Mouse (Mus musculus): ENCODE measurements at regions not wholly inside any gene's neighbourhood (a gene's known extent, or its start where the extent isn't known, plus 50 kb on each side); places are given as distances from the start of the nearest gene placed in this dataset.
"Not testable (repeated sequence)": the region's sequence is repeated elsewhere in the genome, so short reads cannot be mapped to it uniquely, and the experiment has no call there.

DNA sequence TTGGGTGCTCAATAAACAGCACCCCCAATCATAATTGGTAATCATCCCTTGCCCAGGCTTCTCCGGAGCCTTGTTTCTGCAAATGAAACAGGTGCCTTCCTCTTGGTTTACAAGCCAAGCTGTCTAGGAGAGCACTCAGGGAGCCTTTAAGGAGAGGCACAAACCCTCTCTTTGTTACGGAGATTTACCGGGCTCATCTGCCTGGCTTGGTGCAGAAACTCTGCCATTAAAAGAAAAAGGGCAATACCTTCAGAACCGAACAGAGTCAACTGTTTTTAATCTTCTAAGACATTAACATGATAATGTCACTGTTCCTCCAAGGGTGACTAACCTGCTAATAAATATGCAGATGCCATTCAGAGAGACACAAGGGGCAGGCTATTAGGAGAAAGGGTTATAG, 380.5 kb downstream of the Kif2b start:
- Histone ChIP-seq H3K9me3 (replicated peaks; ENCODE audit: low read length) (peaks cover 44% of the 10 kb centered on the region), H3K9ac (ENCODE audit: insufficient read depth, low read depth) (no peak overlapping the region), H3K27ac (ENCODE audit: insufficient read depth, low read depth) (no peak overlapping the region), H3K27me3 (replicated peaks) (no peaks in the 10 kb centered on the region), H3K79me2 (replicated peaks; ENCODE audit: control insufficient read depth, extremely low read depth, insufficient read depth, poor library complexity, severe bottlenecking) (no peaks in the 10 kb centered on the region), H3K4me3 (replicated peaks in 1 of 3; ENCODE audit: low read depth in 2 of 3, low read length in 2 of 3, poor library complexity in 1 of 3) (no peak overlapping the region), H3K4me1 (ENCODE audit: control insufficient read depth in 1 of 2, insufficient read depth in 2 of 2) (no peaks in the 10 kb centered on the region), H3K4me2 (ENCODE audit: insufficient read depth, low read depth, poor library complexity, severe bottlenecking) (no peak overlapping the region), H3K36me3 (replicated peaks in 1 of 2; ENCODE audit: control insufficient read depth in 1 of 2, insufficient read depth in 1 of 2, low read length in 1 of 2) (no peaks in the 10 kb centered on the region)
- TF ChIP-seq MXI1 (IDR thresholded peaks at IDR 0.05; ENCODE audit: low read depth, low read length) (no peak), E2F4 (IDR thresholded peaks at IDR 0.05; ENCODE audit: insufficient replicate concordance, low read depth, low read length) (no peak), SIN3A (IDR thresholded peaks at IDR 0.05; ENCODE audit: low read length) (no peak), POLR2A (IDR thresholded peaks at IDR 0.05; ENCODE audit: low read depth, low read length) (no peak), CTCF (conservative IDR thresholded peaks at IDR 0.05 in 1 of 2, IDR thresholded peaks at IDR 0.05 in 1 of 2; ENCODE audit: low read depth in 2 of 2, low read length in 2 of 2) (no peak), ETS1 (conservative IDR thresholded peaks at IDR 0.05; ENCODE audit: low read depth, low read length) (no peak), RCOR1 (conservative IDR thresholded peaks at IDR 0.05; ENCODE audit: low read depth, low read length) (no peak), CHD2 (IDR thresholded peaks at IDR 0.05; ENCODE audit: low read length) (no peak)
- in situ Hi-C loops (cut with MboI; ENCODE audit: low pct_ligation_motif_present, low pct_unique_long_range_greater_than_20kb, low sequenced_read_pairs), result no loop called here
- dilution Hi-C loops (cut with MboI; ENCODE audit: extremely low pct_ligation_motif_present, extremely low pct_unique_long_range_greater_than_20kb, low sequenced_read_pairs), result no loop called here
- DNase-seq (ENCODE audit: extremely low read depth), result no peak

DNA sequence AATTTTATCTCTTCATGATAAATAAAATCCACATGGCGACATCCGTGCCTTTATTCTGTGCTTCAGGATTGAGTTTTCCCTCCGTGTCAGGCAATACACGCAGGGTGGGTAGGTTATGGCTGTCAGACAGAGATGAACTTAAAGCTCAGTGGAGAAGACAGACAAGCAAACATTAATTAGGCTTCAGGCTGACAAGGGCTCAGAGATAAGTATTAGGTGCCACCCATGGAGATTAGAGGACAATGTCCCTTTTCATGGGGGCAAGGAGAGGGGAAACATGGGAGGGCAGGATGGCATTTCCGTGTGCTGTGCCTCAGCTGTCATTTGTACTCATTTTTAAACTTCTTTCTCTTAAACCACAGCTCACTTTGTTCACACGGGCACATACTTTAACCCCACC, 381.0 kb downstream of the Kif2b start:
- H3K4me3 ChIP-seq (replicated peaks in 1 of 3; ENCODE audit: low read depth in 2 of 3, low read length in 2 of 3, poor library complexity in 1 of 3), result no peak overlapping the region
- in situ Hi-C loops (cut with MboI; ENCODE audit: low pct_ligation_motif_present, low pct_unique_long_range_greater_than_20kb, low sequenced_read_pairs), result no loop called here
- H3K4me1 ChIP-seq (ENCODE audit: control insufficient read depth in 1 of 2, insufficient read depth in 2 of 2), result no peaks in the 10 kb centered on the region
- H3K36me3 ChIP-seq (replicated peaks in 1 of 2; ENCODE audit: control insufficient read depth in 1 of 2, insufficient read depth in 1 of 2, low read length in 1 of 2), result no peaks in the 10 kb centered on the region
- no peak overlapping the region for H3K9ac ChIP-seq (ENCODE audit: insufficient read depth, low read depth)
- no peak overlapping the region for H3K4me2 ChIP-seq (ENCODE audit: insufficient read depth, low read depth, poor library complexity, severe bottlenecking)
- no peak for TF ChIP-seq ZKSCAN1 (IDR thresholded peaks at IDR 0.05; ENCODE audit: borderline replicate concordance, low read depth, low read length)
- no peak for TF ChIP-seq JUN (IDR thresholded peaks at IDR 0.05; ENCODE audit: insufficient read depth, low read depth, low read length)
- TF ChIP-seq EP300 (IDR thresholded peaks at IDR 0.05; ENCODE audit: low read length), result no peak
- TF ChIP-seq MEF2A (IDR thresholded peaks at IDR 0.05; ENCODE audit: borderline replicate concordance, low read depth, low read length), result no peak
- no peak for TF ChIP-seq NRF1 (IDR thresholded peaks at IDR 0.05; ENCODE audit: low read depth, low read length)
- no peak for TF ChIP-seq UBTF (IDR thresholded peaks at IDR 0.05; ENCODE audit: low read depth, low read length)
- TF ChIP-seq BHLHE40 (IDR thresholded peaks at IDR 0.05; ENCODE audit: low read depth, low read length), result no peak
- TF ChIP-seq CHD1 (IDR thresholded peaks at IDR 0.05; ENCODE audit: low read depth, low read length), result no peak
- H3K9me3 ChIP-seq (replicated peaks; ENCODE audit: low read length), result peaks cover 46% of the 10 kb centered on the region
- DNase-seq (ENCODE audit: extremely low read depth), result no peak
- H3K79me2 ChIP-seq (replicated peaks; ENCODE audit: control insufficient read depth, extremely low read depth, insufficient read depth, poor library complexity, severe bottlenecking), result no peaks in the 10 kb centered on the region
- H3K27ac ChIP-seq (ENCODE audit: insufficient read depth, low read depth), result no peak overlapping the region
- H3K27me3 ChIP-seq (replicated peaks), result no peaks in the 10 kb centered on the region
- dilution Hi-C loops (cut with MboI; ENCODE audit: extremely low pct_ligation_motif_present, extremely low pct_unique_long_range_greater_than_20kb, low sequenced_read_pairs), result no loop called here

DNA sequence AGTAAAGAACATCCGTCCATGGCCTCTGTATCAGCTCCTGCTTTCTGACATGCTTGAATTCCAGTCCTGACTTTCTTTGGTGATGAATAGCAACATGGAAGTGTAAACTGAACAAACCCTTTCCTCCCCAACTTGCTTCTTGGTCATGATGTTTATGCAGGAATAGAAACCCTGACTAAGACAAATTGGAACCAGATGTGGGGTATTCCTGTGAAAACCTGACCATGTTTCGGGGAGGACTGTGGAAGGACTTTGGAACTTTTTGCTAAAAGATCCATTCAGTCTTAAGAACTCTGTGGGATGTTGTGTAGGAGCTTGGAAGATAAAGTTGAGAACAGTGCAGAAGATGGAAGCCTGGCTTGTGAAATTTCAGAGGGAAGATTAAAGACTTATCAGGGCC, 410.0 kb downstream of the Kif2b start:
- in situ Hi-C loops (cut with MboI; ENCODE audit: low pct_ligation_motif_present, low pct_unique_long_range_greater_than_20kb, low sequenced_read_pairs); DNase-seq (ENCODE audit: extremely low read depth); H3K4me2 ChIP-seq (ENCODE audit: insufficient read depth, low read depth, poor library complexity, severe bottlenecking); H3K36me3 ChIP-seq (replicated peaks in 1 of 2; ENCODE audit: control insufficient read depth in 1 of 2, insufficient read depth in 1 of 2, low read length in 1 of 2); H3K27ac ChIP-seq (ENCODE audit: insufficient read depth, low read depth); H3K9ac ChIP-seq (ENCODE audit: insufficient read depth, low read depth); H3K4me3 ChIP-seq (replicated peaks in 1 of 3; ENCODE audit: low read depth in 2 of 3, low read length in 2 of 3, poor library complexity in 1 of 3); H3K4me1 ChIP-seq (ENCODE audit: control insufficient read depth in 1 of 2, insufficient read depth in 2 of 2); H3K27me3 ChIP-seq (replicated peaks); H3K79me2 ChIP-seq (replicated peaks; ENCODE audit: control insufficient read depth, extremely low read depth, insufficient read depth, poor library complexity, severe bottlenecking); dilution Hi-C loops (cut with MboI; ENCODE audit: extremely low pct_ligation_motif_present, extremely low pct_unique_long_range_greater_than_20kb, low sequenced_read_pairs): not testable (repeated sequence)
- H3K9me3 ChIP-seq (replicated peaks; ENCODE audit: low read length), result peaks cover 45% of the 10 kb centered on the region

Data from CH12.LX (cell line).